Mouse (Mus musculus) brain, embryonic 14.5 days (tissue): Measurements from ENCODE around the gene Dhh.

Source experiments
- CTCF ChIP-seq: fragments of 200-500 bp; IDR thresholded peaks from 2 replicates; pipeline ENCODE4 v1.5.1; 2012; ENCODE audit warnings: inconsistent platforms, mild to moderate bottlenecking, moderate library complexity, borderline replicate concordance; ENCODE audit not compliant: insufficient read depth, insufficient read length; ENCODE audit errors: extremely low read depth
- POLR2A ChIP-seq: fragments of 200-500 bp; IDR thresholded peaks from 2 replicates; pipeline ENCODE4 v1.6.1; 2012; ENCODE audit warnings: mild to moderate bottlenecking, inconsistent platforms, borderline replicate concordance; ENCODE audit not compliant: poor library complexity, insufficient read depth, insufficient read length, severe bottlenecking; ENCODE audit errors: extremely low read depth

DNA sequence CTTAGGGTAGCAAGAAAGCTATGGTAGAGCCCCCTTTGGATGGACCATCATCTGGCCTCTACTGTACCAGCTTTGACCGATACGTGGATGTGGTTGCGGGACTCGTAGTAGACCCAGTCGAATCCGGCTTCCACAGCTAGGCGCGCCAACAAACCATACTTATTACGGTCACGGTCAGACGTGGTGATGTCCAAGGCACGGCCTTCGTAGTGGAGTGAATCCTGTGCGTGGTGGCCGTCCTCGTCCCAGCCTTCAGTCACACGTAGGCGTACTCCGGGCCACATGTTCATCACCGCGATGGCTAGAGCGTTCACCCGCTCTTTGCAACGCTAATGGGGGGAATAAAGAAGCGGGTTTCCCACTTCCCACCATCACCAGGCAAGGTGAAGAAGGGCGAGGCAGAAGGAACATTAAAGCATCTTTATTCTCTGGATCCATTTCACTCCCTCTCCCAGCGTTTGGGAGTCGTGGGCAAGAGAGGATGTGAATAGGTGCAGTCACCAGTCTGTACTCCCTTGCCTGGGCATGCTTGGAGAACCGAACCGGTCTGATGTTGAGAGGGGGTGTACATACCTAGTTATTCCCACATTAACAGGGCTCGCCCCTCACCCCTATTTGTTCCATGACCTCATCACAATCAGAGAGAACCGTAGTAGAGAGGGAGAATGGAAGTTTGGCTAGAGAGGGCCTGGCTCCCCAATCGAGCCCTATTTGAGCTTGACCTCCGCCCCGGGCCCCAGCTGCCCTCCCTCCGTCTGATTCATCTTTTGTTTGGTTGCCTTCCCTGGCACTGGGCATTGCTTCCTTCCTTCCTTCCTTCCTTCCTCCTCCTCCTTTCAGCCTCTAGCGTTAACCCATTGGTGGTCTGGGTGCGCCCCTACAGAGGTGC, 3.4 kb downstream of the Dhh start:
- TF ChIP-seq POLR2A (no peak), CTCF (no peak)
